ENCODE assay signal across 22 mouse cellular contexts in the genomic region with DNA sequence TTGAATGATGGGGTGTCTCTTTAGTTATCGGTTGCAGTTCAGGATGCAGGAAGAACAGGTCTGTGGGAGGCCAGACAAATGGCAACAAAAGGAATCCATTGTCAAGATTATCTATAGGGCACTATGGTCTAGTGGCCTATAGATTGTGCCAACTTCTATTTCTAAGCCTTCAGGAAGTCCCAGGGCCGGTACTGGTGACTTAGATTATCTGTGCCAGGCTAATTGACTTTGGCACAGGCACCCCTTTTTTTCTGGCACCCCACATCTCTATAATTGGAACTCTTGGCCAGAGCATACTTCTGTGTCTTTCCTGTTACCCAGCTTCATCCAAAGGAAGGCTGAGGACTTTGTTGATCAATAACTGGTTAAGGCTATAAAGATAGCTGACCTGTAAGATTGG. TPM values are rescaled to one million over a fixed set of nuclear protein-coding genes. Genes with fewer than 3 reads are reported as not detected.
DNase-seq lines count a peak whose midpoint lies in the region; ATAC-seq and TF ChIP-seq lines count a peak whose summit lies in the region.
"Had no signal": no experiment of that assay in that cellular context is flagged by ENCODE, and none has a peak within 500 bp of the region (broad histone marks: within the 10 kb centered on the region; RNA-seq: fewer than 3 reads in every experiment).

No protein-coding gene starts in this region.

- TF ChIP-seq POLR2A in MEL (IDR thresholded peaks at IDR 0.05; ENCODE audit: control insufficient read depth in 1 of 2, insufficient read depth in 1 of 2, low read depth in 1 of 2, low read length in 2 of 2, poor library complexity in 1 of 2) = no peak

- peak; percentile 45 for ATAC-seq in megakaryocyte progenitor cell, adult 5-6 weeks (replicated peaks; ENCODE audit: poor library complexity)
- no peak for ATAC-seq in heart, embryonic 12.5 days (ENCODE audit: insufficient number of reproducible peaks, low FRiP score)
- ATAC-seq in hindbrain, embryonic 14.5 days (ENCODE audit: low FRiP score) = no peak
- ATAC-seq: hindbrain, embryonic 16.5 days; intestine, embryonic 15.5 days had no signal

- no peak for DNase-seq in layer of hippocampus, adult 2 months (ENCODE audit: low spot score in 2 of 2)
- DNase-seq in layer of hippocampus, adult 18-20 months (ENCODE audit: low spot score in 2 of 2) = no peak
- DNase-seq in MEL (ENCODE audit: low read depth, low spot score) = no peak
- DNase-seq in brain, adult 2 months (ENCODE audit: low read depth, low spot score) = peak; percentile 41
- no peak for DNase-seq in hindbrain, embryonic 14.5 days (ENCODE audit: low spot score)
- DNase-seq: adrenal gland, postnatal 10 days; cerebellum, adult 9-10 months; gastrocnemius, postnatal 10 days; kidney, adult 8-10 months; kidney, postnatal 10 days; lung, postnatal 36 days; spleen, adult 18-20 months had no signal

- TF ChIP-seq EP300 in MEL (IDR thresholded peaks at IDR 0.05; ENCODE audit: low read depth in 1 of 2, low read length in 2 of 2) = peak in 1 of 2 experiments; percentile 17; a peak in 1 of 4 replicates

- TF ChIP-seq CTCF in layer of hippocampus, adult 2 months (conservative IDR thresholded peaks at IDR 0.05) = no peak
- no peak for TF ChIP-seq CTCF in MEL (IDR thresholded peaks at IDR 0.05 in 2 of 3, conservative IDR thresholded peaks at IDR 0.05 in 1 of 3; ENCODE audit: control insufficient read depth in 1 of 3, insufficient read depth in 1 of 3, low read depth in 2 of 3, low read length in 3 of 3, poor library complexity in 1 of 3, severe bottlenecking in 1 of 3)

- TF ChIP-seq RAD21 in MEL (IDR thresholded peaks at IDR 0.05; ENCODE audit: low read depth, low read length) = no peak

- H3K79me2 ChIP-seq in MEL (ENCODE audit: control insufficient read depth, insufficient read depth, low read length, poor library complexity) = no peaks in the 10 kb centered on the region

- H3K4me1 ChIP-seq in MEL (ENCODE audit: control insufficient read depth in 1 of 2, insufficient read depth in 2 of 2, low read length in 2 of 2) = peaks cover 15 to 32% of the 10 kb centered on the region in 2 experiments
- H3K4me1 ChIP-seq in heart, embryonic 12.5 days (replicated peaks) = peaks cover 3% of the 10 kb centered on the region; the same call in 1 of the 2 replicates
- peaks cover 3% of the 10 kb centered on the region; the same call in 1 of the 2 replicates for H3K4me1 ChIP-seq in hindbrain, embryonic 14.5 days (replicated peaks; ENCODE audit: control insufficient read depth, insufficient read depth, low read length)
- H3K4me1 ChIP-seq: embryonic facial prominence, embryonic 12.5 days; intestine, embryonic 15.5 days; liver, embryonic 15.5 days had no signal

- no peaks in the 10 kb centered on the region for H3K9me3 ChIP-seq in MEL (replicated peaks; ENCODE audit: insufficient read depth, low read length)
- no peaks in the 10 kb centered on the region for H3K9me3 ChIP-seq in heart, embryonic 12.5 days (replicated peaks)
- no peaks in the 10 kb centered on the region for H3K9me3 ChIP-seq in hindbrain, embryonic 14.5 days (ENCODE audit: control insufficient read depth, low read length)
- H3K9me3 ChIP-seq: embryonic facial prominence, embryonic 12.5 days; heart, embryonic 10.5 days; intestine, embryonic 15.5 days; liver, embryonic 15.5 days; lung, embryonic 15.5 days had no signal

- H3K4me3 ChIP-seq in layer of hippocampus, adult 2 months = no peak overlapping the region
- no peak overlapping the region for H3K4me3 ChIP-seq in MEL (ENCODE audit: control insufficient read depth in 1 of 2, insufficient read depth in 1 of 2, low read depth in 2 of 2, low read length in 2 of 2)
- H3K4me3 ChIP-seq in heart, embryonic 12.5 days = no peak overlapping the region
- no peak overlapping the region for H3K4me3 ChIP-seq in hindbrain, embryonic 14.5 days (replicated peaks; ENCODE audit: low read length)
- H3K4me3 ChIP-seq: embryonic facial prominence, embryonic 12.5 days; erythroblast, embryonic 14.5 days; heart, embryonic 10.5 days; intestine, embryonic 15.5 days; liver, embryonic 15.5 days; lung, embryonic 15.5 days had no signal

- H3K9ac ChIP-seq in MEL (ENCODE audit: control insufficient read depth, low read depth, low read length, poor library complexity, severe bottlenecking) = no peak overlapping the region
- H3K9ac ChIP-seq in heart, embryonic 12.5 days = no peak overlapping the region
- H3K9ac ChIP-seq in hindbrain, embryonic 14.5 days = no peak overlapping the region
- H3K9ac ChIP-seq: embryonic facial prominence, embryonic 12.5 days; intestine, embryonic 15.5 days; liver, embryonic 15.5 days; lung, embryonic 15.5 days had no signal

- WGBS in heart, embryonic 12.5 days = 59% methylated on average over 2 of the region's 2 CpGs
- WGBS in hindbrain, embryonic 14.5 days = 75% methylated on average over 2 of the region's 2 CpGs

- H3K4me2 ChIP-seq in heart, embryonic 12.5 days = no peak overlapping the region
- H3K4me2 ChIP-seq in hindbrain, embryonic 14.5 days (replicated peaks) = no peak overlapping the region
- H3K4me2 ChIP-seq: embryonic facial prominence, embryonic 12.5 days; intestine, embryonic 15.5 days; liver, embryonic 15.5 days; lung, embryonic 15.5 days had no signal

- H3K36me3 ChIP-seq in MEL (ENCODE audit: control insufficient read depth in 1 of 2, insufficient read depth in 2 of 2, low read length in 2 of 2) = peaks cover 0 to 31% of the 10 kb centered on the region in 2 experiments; a peak in 2 of 4 replicates
- H3K36me3 ChIP-seq in heart, embryonic 12.5 days = no peaks in the 10 kb centered on the region
- H3K36me3 ChIP-seq in hindbrain, embryonic 14.5 days (replicated peaks; ENCODE audit: control insufficient read depth, insufficient read depth) = no peaks in the 10 kb centered on the region
- H3K36me3 ChIP-seq: embryonic facial prominence, embryonic 12.5 days; heart, embryonic 10.5 days; intestine, embryonic 15.5 days; liver, embryonic 15.5 days; lung, embryonic 15.5 days had no signal

- peak overlapping the region; percentile 84 for H3K27ac ChIP-seq in layer of hippocampus, adult 2 months
- H3K27ac ChIP-seq in MEL (ENCODE audit: control insufficient read depth, low read depth, low read length) = no peak overlapping the region
- no peak overlapping the region for H3K27ac ChIP-seq in heart, embryonic 12.5 days (ENCODE audit: poor library complexity, severe bottlenecking)
- no peak overlapping the region for H3K27ac ChIP-seq in hindbrain, embryonic 14.5 days
- H3K27ac ChIP-seq: embryonic facial prominence, embryonic 12.5 days; heart, embryonic 10.5 days; intestine, embryonic 15.5 days; liver, embryonic 15.5 days; lung, embryonic 15.5 days had no signal

- H3K27me3 ChIP-seq in MEL (ENCODE audit: control insufficient read depth in 1 of 2, insufficient read depth in 2 of 2, low read length in 2 of 2) = no peaks in the 10 kb centered on the region
- no peaks in the 10 kb centered on the region for H3K27me3 ChIP-seq in heart, embryonic 12.5 days (replicated peaks)
- no peaks in the 10 kb centered on the region for H3K27me3 ChIP-seq in hindbrain, embryonic 14.5 days (ENCODE audit: control insufficient read depth, insufficient read depth, low read length)
- H3K27me3 ChIP-seq: embryonic facial prominence, embryonic 12.5 days; intestine, embryonic 15.5 days; liver, embryonic 15.5 days; lung, embryonic 15.5 days had no signal

TF ChIP-seq in MEL, 35 proteins besides CTCF, POLR2A, EP300 and RAD21:
- TF ChIP-seq UBTF (IDR thresholded peaks at IDR 0.05; ENCODE audit: borderline replicate concordance, insufficient read depth, low read depth, low read length) (no peak), GATA1 (IDR thresholded peaks at IDR 0.05; ENCODE audit: low read depth, low read length) (0 out of 2 replicates have a peak, but pooled peaks have one; percentile 16)

RNA-seq across cellular contexts. Expression of gene Sec16b, which starts 12.9 kb away (rescaled TPM):
- total RNA-seq in layer of hippocampus, adult 2 months (2021) = under 1 TPM; 0.20 to 0.39 TPM
- under 1 TPM; 0.32 to 0.46 TPM for total RNA-seq in layer of hippocampus, adult 18-20 months (2021)
- total RNA-seq in MEL (2012; rRNA removed) = 0.03 and 0.04 TPM in 2 replicates
- under 1 TPM in 1 of 2 experiments, not detected in 1; 0.03 TPM for polyA plus RNA-seq in MEL (2012; ENCODE audit: insufficient read depth in 1 of 2, insufficient read length in 2 of 2, low read depth in 1 of 2, low replicate concordance in 2 of 2, missing spikeins in 1 of 2)
- total RNA-seq in megakaryocyte progenitor cell, adult 5-6 weeks (2015) = 0.93 and 1.2 TPM in 2 replicates
- total RNA-seq in megakaryocyte progenitor cell, adult 5-6 weeks (2017) = 0.17 and 0.54 TPM in 2 replicates
- polyA plus RNA-seq in heart, embryonic 12.5 days (2016; fragmentation: Nextera tagmentation; extraction: Ambion mirVana) = 1.0 and 1.2 TPM in 2 replicates
- polyA plus RNA-seq in hindbrain, embryonic 14.5 days (2014; fragmentation: Nextera tagmentation; extraction: Ambion mirVana) = 0.60 and 0.79 TPM in 2 replicates
- total RNA-seq: monocyte, adult 5-6 weeks had no signal
- polyA plus RNA-seq: erythroblast, embryonic 14.5 days had no signal
